In the genomic region with DNA sequence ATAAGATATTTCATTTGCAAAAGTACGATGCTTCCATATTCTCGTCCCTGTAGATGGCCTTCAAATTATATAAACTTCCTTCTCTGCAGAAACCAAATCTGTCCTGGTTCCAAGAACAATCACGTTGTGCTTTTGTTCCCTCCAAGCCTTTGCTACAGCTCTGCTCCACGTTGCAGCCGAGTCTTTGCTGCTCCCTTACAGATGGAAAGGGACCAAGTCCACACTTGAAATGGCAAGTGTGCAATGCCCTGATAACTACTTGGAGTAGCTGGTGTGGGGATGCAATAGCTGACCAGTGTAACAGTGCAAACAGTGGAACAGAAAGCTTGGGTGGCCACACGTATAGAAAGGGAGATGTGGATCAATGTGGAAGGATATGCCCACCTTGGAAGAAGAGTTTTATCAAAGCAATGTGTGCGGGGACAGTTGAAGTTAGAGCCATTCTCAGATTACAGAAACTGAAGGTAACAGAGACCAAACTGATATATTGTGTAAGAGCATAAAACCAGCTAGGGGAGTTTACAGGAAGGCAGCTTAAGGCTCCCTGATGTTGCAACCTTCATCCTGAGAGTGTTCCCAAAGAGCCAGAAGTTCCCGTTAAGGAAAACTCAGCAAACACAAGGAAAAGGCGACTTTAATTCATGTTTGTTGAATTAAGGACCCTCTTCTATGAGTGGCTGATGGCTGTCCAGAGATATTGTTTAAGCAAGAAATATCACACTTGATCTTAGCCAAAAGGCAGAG, we compare ENCODE assay signal across 14 mouse cellular contexts.
DNase-seq lines count a peak whose midpoint lies in the region; ATAC-seq and TF ChIP-seq lines count a peak whose summit lies in the region.
"Had no signal": no experiment of that assay in that cellular context is flagged by ENCODE, and none has a peak within 500 bp of the region (broad histone marks: within the 10 kb centered on the region; RNA-seq: fewer than 3 reads in every experiment).

No protein-coding gene starts in this region.

- DNase-seq in intestine, embryonic 14.5 days (ENCODE audit: low spot score), result no peak
- DNase-seq in fat pad, adult 2 months (ENCODE audit: extremely low read depth, low read depth, low spot score), result peak; percentile 37
- peak; percentile 71 for DNase-seq in lung, postnatal 36 days
- no peak for DNase-seq in left cerebral cortex, adult 9 months (ENCODE audit: low spot score in 2 of 2)
- no peak for DNase-seq in hindbrain, embryonic 14.5 days (ENCODE audit: low spot score)
- DNase-seq: cerebellum, postnatal 10 days; gastrocnemius, postnatal 25 days; kidney, postnatal 14 days had no signal

- H3K27me3 ChIP-seq in intestine, embryonic 14.5 days (replicated peaks; ENCODE audit: control insufficient read depth, insufficient read depth, low read length), result no peaks in the 10 kb centered on the region
- H3K27me3 ChIP-seq in intestine, postnatal 0 days (replicated peaks; ENCODE audit: control insufficient read depth, insufficient read depth, low read length), result no peaks in the 10 kb centered on the region
- H3K27me3 ChIP-seq in intestine, embryonic 16.5 days (replicated peaks; ENCODE audit: control insufficient read depth, insufficient read depth, low read length), result no peaks in the 10 kb centered on the region
- H3K27me3 ChIP-seq in hindbrain, embryonic 14.5 days (ENCODE audit: control insufficient read depth, insufficient read depth, low read length), result no peaks in the 10 kb centered on the region
- H3K27me3 ChIP-seq: embryonic facial prominence, embryonic 12.5 days; forebrain, embryonic 15.5 days had no signal

- no peak overlapping the region for H3K4me3 ChIP-seq in intestine, embryonic 14.5 days (ENCODE audit: low read depth, low read length)
- H3K4me3 ChIP-seq in intestine, postnatal 0 days (ENCODE audit: low read depth, low read length), result no peak overlapping the region
- no peak overlapping the region for H3K4me3 ChIP-seq in intestine, embryonic 16.5 days (ENCODE audit: low read length)
- H3K4me3 ChIP-seq in hindbrain, embryonic 14.5 days (replicated peaks; ENCODE audit: low read length), result no peak overlapping the region
- H3K4me3 ChIP-seq: embryonic facial prominence, embryonic 12.5 days; forebrain, embryonic 15.5 days; midbrain, embryonic 10.5 days had no signal

- 55% methylated on average over 9 of the region's 9 CpGs for WGBS in intestine, embryonic 14.5 days
- WGBS in intestine, postnatal 0 days, result 56% methylated on average over 9 of the region's 9 CpGs
- WGBS in intestine, embryonic 16.5 days, result 57% methylated on average over 9 of the region's 9 CpGs
- 85% methylated on average over 9 of the region's 9 CpGs for WGBS in hindbrain, embryonic 14.5 days

- H3K9me3 ChIP-seq in intestine, embryonic 14.5 days (ENCODE audit: control insufficient read depth, low read length), result no peaks in the 10 kb centered on the region
- no peaks in the 10 kb centered on the region for H3K9me3 ChIP-seq in intestine, postnatal 0 days (ENCODE audit: control insufficient read depth)
- no peaks in the 10 kb centered on the region for H3K9me3 ChIP-seq in intestine, embryonic 16.5 days (ENCODE audit: control insufficient read depth, low read length)
- no peaks in the 10 kb centered on the region for H3K9me3 ChIP-seq in hindbrain, embryonic 14.5 days (ENCODE audit: control insufficient read depth, low read length)
- H3K9me3 ChIP-seq: embryonic facial prominence, embryonic 12.5 days; forebrain, embryonic 15.5 days; midbrain, embryonic 10.5 days had no signal

- H3K4me1 ChIP-seq in intestine, embryonic 14.5 days (replicated peaks; ENCODE audit: control insufficient read depth, insufficient read depth, low read length), result peaks cover 25% of the 10 kb centered on the region
- no peaks in the 10 kb centered on the region for H3K4me1 ChIP-seq in intestine, postnatal 0 days (replicated peaks; ENCODE audit: control insufficient read depth, insufficient read depth, low read length)
- peaks cover 23% of the 10 kb centered on the region; the same call in 1 of the 2 replicates for H3K4me1 ChIP-seq in intestine, embryonic 16.5 days (ENCODE audit: control insufficient read depth, insufficient read depth, low read length)
- H3K4me1 ChIP-seq in hindbrain, embryonic 14.5 days (replicated peaks; ENCODE audit: control insufficient read depth, insufficient read depth, low read length), result no peaks in the 10 kb centered on the region

- no peak overlapping the region for H3K9ac ChIP-seq in intestine, embryonic 14.5 days (ENCODE audit: low read length)
- no peak overlapping the region for H3K9ac ChIP-seq in intestine, postnatal 0 days (ENCODE audit: low read depth, low read length)
- no peak overlapping the region for H3K9ac ChIP-seq in intestine, embryonic 16.5 days (ENCODE audit: low read depth, low read length)
- no peak overlapping the region for H3K9ac ChIP-seq in hindbrain, embryonic 14.5 days
- H3K9ac ChIP-seq: embryonic facial prominence, embryonic 12.5 days; forebrain, embryonic 15.5 days had no signal

- H3K36me3 ChIP-seq in intestine, embryonic 14.5 days (ENCODE audit: control insufficient read depth, insufficient read depth, low read length), result no peaks in the 10 kb centered on the region
- no peaks in the 10 kb centered on the region for H3K36me3 ChIP-seq in intestine, postnatal 0 days (ENCODE audit: control insufficient read depth, insufficient read depth)
- no peaks in the 10 kb centered on the region for H3K36me3 ChIP-seq in intestine, embryonic 16.5 days (ENCODE audit: control insufficient read depth, insufficient read depth, low read length)
- H3K36me3 ChIP-seq in hindbrain, embryonic 14.5 days (replicated peaks; ENCODE audit: control insufficient read depth, insufficient read depth), result no peaks in the 10 kb centered on the region
- H3K36me3 ChIP-seq: embryonic facial prominence, embryonic 12.5 days; forebrain, embryonic 15.5 days; midbrain, embryonic 10.5 days had no signal

- ATAC-seq in intestine, embryonic 14.5 days (replicated peaks; ENCODE audit: low FRiP score, low TSS enrichment, low read depth), result peak; percentile 10; the same call in 1 of the 2 replicates
- ATAC-seq in intestine, postnatal 0 days, result no peak
- ATAC-seq in intestine, embryonic 16.5 days, result 0 out of 2 replicates have a peak, but pooled peaks have one; percentile 3
- ATAC-seq in hindbrain, embryonic 14.5 days (ENCODE audit: low FRiP score), result no peak
- ATAC-seq: forebrain, embryonic 15.5 days; hindbrain, embryonic 16.5 days had no signal

- H3K27ac ChIP-seq in intestine, embryonic 14.5 days (ENCODE audit: low read depth), result peak overlapping the region; percentile 90
- H3K27ac ChIP-seq in intestine, postnatal 0 days (ENCODE audit: low read depth, low read length), result no peak overlapping the region
- H3K27ac ChIP-seq in intestine, embryonic 16.5 days (ENCODE audit: low read length), result peak overlapping the region; percentile 89
- no peak overlapping the region for H3K27ac ChIP-seq in hindbrain, embryonic 14.5 days
- H3K27ac ChIP-seq: embryonic facial prominence, embryonic 12.5 days; forebrain, embryonic 15.5 days; midbrain, embryonic 10.5 days had no signal

- no peak overlapping the region for H3K4me2 ChIP-seq in intestine, embryonic 14.5 days (ENCODE audit: low read length)
- no peak overlapping the region for H3K4me2 ChIP-seq in intestine, postnatal 0 days (replicated peaks; ENCODE audit: low read depth)
- no peak overlapping the region for H3K4me2 ChIP-seq in intestine, embryonic 16.5 days (ENCODE audit: low read depth, low read length)
- no peak overlapping the region for H3K4me2 ChIP-seq in hindbrain, embryonic 14.5 days (replicated peaks)
- H3K4me2 ChIP-seq: embryonic facial prominence, embryonic 12.5 days; forebrain, embryonic 15.5 days had no signal

- no peak for TF ChIP-seq CTCF in intestine, postnatal 0 days (IDR thresholded peaks at IDR 0.05; ENCODE audit: low read depth)

Comparison
In these comparisons a context has a peak if more than half of its experiments do, and no peak if none do; other contexts are left out.
1. ATAC-seq: peak in intestine, embryonic 14.5 days (single experiment) and intestine, embryonic 16.5 days (single experiment); none in intestine, postnatal 0 days (single experiment) and hindbrain, embryonic 14.5 days (single experiment).
2. H3K27ac ChIP-seq: peak in intestine, embryonic 14.5 days (single experiment) and intestine, embryonic 16.5 days (single experiment); none in intestine, postnatal 0 days (single experiment) and hindbrain, embryonic 14.5 days (single experiment).
3. DNase-seq: peak in fat pad, adult 2 months (single experiment) and lung, postnatal 36 days (single experiment); none in intestine, embryonic 14.5 days (single experiment), left cerebral cortex, adult 9 months (0 of 2) and hindbrain, embryonic 14.5 days (single experiment).